Mouse (Mus musculus) embryonic facial prominence, embryonic 14.5 days (tissue): ENCODE measurements around the gene Arl15. TPM values are rescaled to one million over a fixed set of nuclear protein-coding genes. Genes with fewer than 3 reads are reported as not detected.

Experiments used
- ATAC-seq: fragments of 200-750 bp; cut with Nextera tagmentation; 2 replicates; pipeline ENCODE4 v1.8.0; 2017; ENCODE audit warnings: low read depth, moderate number of reproducible peaks, moderate TSS enrichment
- DNase-seq: peaks from one replicate; pipeline ENCODE4 v3.0.0-alpha.2; 2015; ENCODE audit warnings: low spot score
- H3K27ac ChIP-seq: fragments of 300-500 bp; sonication (generic); replicated peaks from 2 replicates; pipeline ENCODE4 v1.5.1; 2014; ENCODE audit warnings: low read depth, mild to moderate bottlenecking, low read length, moderate library complexity
- H3K27me3 ChIP-seq: fragments of 300-500 bp; sonication (generic); replicated peaks from 2 replicates; pipeline ENCODE4 v1.6.1; 2014; ENCODE audit warnings: low read length; ENCODE audit not compliant: control insufficient read depth, insufficient read depth
- H3K36me3 ChIP-seq: fragments of 300-500 bp; sonication (generic); 2 replicates; pipeline ENCODE4 v1.6.1; 2014; ENCODE audit warnings: low read length, mixed read lengths; ENCODE audit not compliant: control insufficient read depth, insufficient read depth
- H3K4me1 ChIP-seq: fragments of 300-500 bp; sonication (generic); 2 replicates; pipeline ENCODE4 v1.6.1; 2014; ENCODE audit warnings: antibody characterized with exemption, low read length; ENCODE audit not compliant: control insufficient read depth, insufficient read depth
- H3K4me2 ChIP-seq: fragments of 300-500 bp; sonication (generic); 2 replicates; pipeline ENCODE4 v1.6.1; 2014; ENCODE audit warnings: low read depth, mild to moderate bottlenecking, low read length, moderate library complexity, mixed read lengths
- H3K4me3 ChIP-seq: fragments of 300-500 bp; sonication (generic); 2 replicates; pipeline ENCODE4 v1.5.1; 2014; ENCODE audit warnings: low read depth, mild to moderate bottlenecking, low read length
- H3K9ac ChIP-seq: fragments of 300-500 bp; sonication (generic); 2 replicates; pipeline ENCODE4 v1.6.1; 2014; ENCODE audit warnings: low read depth, mild to moderate bottlenecking, low read length, moderate library complexity, mixed read lengths
- H3K9me3 ChIP-seq: fragments of 300-500 bp; sonication (generic); 2 replicates; pipeline ENCODE4 v1.6.1; 2016; ENCODE audit warnings: low read length; ENCODE audit not compliant: control insufficient read depth
- WGBS: fragments of 180-500 bp; shearing (Covaris S2); extraction: QIAGEN DNeasy Blood & Tissue Kit; methylation state at CpG from one replicate; pipeline ENCODE4 v1.1.7; 2014; 5-methylcytosine and 5-hydroxymethylcytosine counted together
- polyA plus RNA-seq: library from polyadenylated mRNA; unstranded; fragments of >200 nt; fragmentation: Nextera tagmentation; extraction: Ambion mirVana; gene quantifications from 2 replicates; pipeline ENCODE4 v1.2.1, GENCODE M21; 2014

Arl15 gene
- polyA plus RNA-seq, 1 experiment from 2014 or later: 8.2 TPM

DNA sequence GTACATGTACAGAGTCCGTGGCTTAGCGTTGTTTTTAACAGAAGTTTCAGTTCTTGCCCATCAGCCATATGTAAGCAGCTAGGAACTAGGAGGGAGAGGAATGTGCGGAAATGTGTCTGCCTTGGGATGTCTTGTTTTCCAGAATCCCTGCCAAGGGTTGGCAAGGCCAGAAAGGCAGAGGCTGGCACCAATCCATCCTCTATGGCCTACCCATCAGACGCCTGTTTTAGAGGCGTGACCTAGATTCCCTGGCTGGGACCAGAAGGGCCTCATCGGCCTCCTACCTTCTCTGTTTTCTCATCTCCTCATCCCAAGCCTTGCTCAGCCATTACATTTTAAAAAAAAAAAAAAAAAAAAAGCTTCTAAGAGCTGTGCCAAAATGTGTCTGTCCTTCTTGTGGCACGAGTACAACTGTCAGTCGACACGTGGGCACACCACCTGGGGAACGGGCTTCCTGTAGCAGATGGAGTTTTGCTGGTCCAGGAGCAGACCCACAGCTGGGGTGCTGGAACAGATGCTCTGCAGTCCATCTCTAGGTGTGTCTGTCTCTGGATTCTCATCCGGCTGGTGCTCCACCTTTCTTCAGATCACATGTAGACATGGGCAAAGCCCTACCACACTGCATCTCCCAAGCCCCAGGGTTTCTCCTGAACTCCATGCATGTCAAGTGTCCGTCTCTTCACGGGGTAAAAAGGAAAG lies 192.7 kb downstream of the Arl15 start:
- H3K4me1 ChIP-seq: peaks cover 5% of the 10 kb centered on the region
- H3K4me2 ChIP-seq: no peak overlapping the region
- H3K27me3 ChIP-seq: no peaks in the 10 kb centered on the region
- H3K36me3 ChIP-seq: no peaks in the 10 kb centered on the region
- DNase-seq (peak; percentile 68), ATAC-seq (no peak)
- no peak overlapping the region; the same call in 1 of the 2 replicates for H3K27ac ChIP-seq
- H3K9me3 ChIP-seq: no peaks in the 10 kb centered on the region
- WGBS: 73% methylated on average over 13 of the region's 13 CpGs
- no peak overlapping the region for H3K9ac ChIP-seq
- H3K4me3 ChIP-seq: no peak overlapping the region

DNA sequence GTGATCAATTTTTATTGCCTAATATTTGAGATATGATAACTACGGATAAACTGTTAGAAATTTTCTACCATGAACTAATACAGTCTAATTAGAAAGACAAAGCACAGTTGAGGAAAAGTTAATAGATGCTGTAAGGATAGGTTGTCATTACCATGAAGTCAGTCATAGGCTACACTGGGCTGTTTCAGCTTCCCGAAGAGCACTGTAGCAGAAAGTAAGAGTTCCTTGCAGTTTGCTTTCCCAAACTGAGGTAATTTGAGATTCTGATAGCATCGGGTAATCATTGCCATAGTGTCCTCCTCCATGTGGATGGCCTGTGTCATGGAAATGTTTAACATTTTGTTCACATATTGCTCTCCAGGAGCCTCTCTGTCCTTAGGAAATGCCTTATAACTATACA lies 195.9 kb downstream of the Arl15 start:
- no peak for ATAC-seq

DNA sequence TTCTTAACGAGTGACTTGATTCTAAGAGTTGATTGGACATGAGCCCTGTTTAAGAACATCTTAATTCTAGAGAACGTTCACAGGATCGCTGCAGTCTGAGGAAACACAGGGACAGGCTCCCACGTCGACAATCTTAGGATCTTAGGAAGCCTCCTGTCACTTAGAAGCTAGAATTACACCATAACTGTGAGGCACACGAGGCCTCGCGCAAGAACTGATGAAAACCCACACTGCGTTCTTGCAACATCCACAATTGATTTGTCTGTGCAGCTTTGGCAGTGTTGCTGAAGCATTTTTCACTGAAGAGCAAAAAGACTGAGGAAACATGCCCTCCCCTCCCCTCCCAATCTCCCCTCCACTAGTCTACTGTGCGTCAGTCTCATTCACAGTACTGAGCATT lies 196.4 kb downstream of the Arl15 start:
- H3K9me3 ChIP-seq: no peaks in the 10 kb centered on the region
- no peak overlapping the region for H3K4me3 ChIP-seq
- 60% methylated on average over 10 of the region's 10 CpGs for WGBS
- H3K27me3 ChIP-seq: no peaks in the 10 kb centered on the region
- H3K27ac ChIP-seq: no peak overlapping the region
- no peaks in the 10 kb centered on the region for H3K36me3 ChIP-seq
- ATAC-seq (no peak), DNase-seq (peak; percentile 31)
- no peak overlapping the region for H3K4me2 ChIP-seq
- H3K9ac ChIP-seq: no peak overlapping the region
- peaks cover 5% of the 10 kb centered on the region for H3K4me1 ChIP-seq

More for the DNA sequence above, 195.9 kb downstream of the Arl15 start:
- H3K36me3 ChIP-seq: no peaks in the 10 kb centered on the region
- no peaks in the 10 kb centered on the region for H3K27me3 ChIP-seq
- no peaks in the 10 kb centered on the region for H3K9me3 ChIP-seq
- 72% methylated on average over 3 of the region's 3 CpGs for WGBS
- no peak overlapping the region for H3K4me3 ChIP-seq
- H3K27ac ChIP-seq: no peak overlapping the region
- H3K4me2 ChIP-seq: no peak overlapping the region
- DNase-seq: no peak
- no peak overlapping the region for H3K9ac ChIP-seq
- peaks cover 5% of the 10 kb centered on the region for H3K4me1 ChIP-seq

DNA sequence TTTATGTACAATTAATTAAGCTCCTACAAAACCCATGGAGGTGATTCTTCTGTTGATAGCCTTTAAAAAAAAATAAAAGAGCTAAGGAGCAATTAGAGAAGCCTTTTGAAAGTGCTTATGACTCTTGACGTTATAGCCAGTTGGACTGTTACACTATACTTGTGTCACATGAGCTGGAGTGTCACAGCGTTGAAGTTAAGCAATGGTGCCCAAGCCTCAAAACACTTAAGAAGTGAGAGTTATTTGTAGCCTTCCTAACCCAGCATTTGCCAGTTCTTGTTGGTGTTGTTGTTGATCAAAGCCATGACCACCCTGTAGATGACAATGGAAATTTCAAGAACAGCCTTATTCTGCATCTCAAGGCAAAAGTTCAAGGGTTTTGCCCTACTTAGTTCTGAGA lies 198.8 kb downstream of the Arl15 start:
- DNase-seq (no peak), ATAC-seq (no peak)
- Histone ChIP-seq H3K4me2 (no peak overlapping the region), H3K27ac (no peak overlapping the region), H3K4me1 (no peaks in the 10 kb centered on the region), H3K9ac (no peak overlapping the region), H3K4me3 (no peak overlapping the region), H3K27me3 (no peaks in the 10 kb centered on the region), H3K36me3 (no peaks in the 10 kb centered on the region), H3K9me3 (no peaks in the 10 kb centered on the region)
- 84% methylated on average over 2 of the region's 2 CpGs for WGBS

DNA sequence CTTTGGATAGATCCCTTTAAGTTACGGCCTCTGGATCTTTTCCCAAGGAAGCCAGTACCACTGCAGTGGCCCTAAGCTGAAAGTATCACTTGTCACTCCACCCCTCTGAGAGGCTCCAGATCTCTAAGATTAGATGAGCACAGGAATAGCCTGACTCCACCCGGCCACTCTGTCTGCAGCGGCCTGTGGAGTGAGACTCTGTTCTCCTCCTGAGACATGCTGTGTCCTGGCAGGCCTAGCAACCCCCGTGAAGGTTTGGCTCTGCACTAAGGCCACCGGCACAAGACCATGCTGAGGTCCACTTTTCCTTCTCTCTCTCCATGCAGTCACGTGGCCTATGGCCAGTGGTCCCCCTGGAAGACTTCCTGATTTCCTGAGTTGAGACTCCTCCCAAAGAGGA lies 200.3 kb downstream of the Arl15 start:
- Histone ChIP-seq H3K36me3 (no peaks in the 10 kb centered on the region), H3K4me3 (no peak overlapping the region), H3K9ac (no peak overlapping the region), H3K27me3 (no peaks in the 10 kb centered on the region), H3K4me1 (no peaks in the 10 kb centered on the region), H3K9me3 (no peaks in the 10 kb centered on the region), H3K27ac (no peak overlapping the region), H3K4me2 (no peak overlapping the region)
- 72% methylated on average over 6 of the region's 6 CpGs for WGBS
- no peak for ATAC-seq
- DNase-seq: no peak

DNA sequence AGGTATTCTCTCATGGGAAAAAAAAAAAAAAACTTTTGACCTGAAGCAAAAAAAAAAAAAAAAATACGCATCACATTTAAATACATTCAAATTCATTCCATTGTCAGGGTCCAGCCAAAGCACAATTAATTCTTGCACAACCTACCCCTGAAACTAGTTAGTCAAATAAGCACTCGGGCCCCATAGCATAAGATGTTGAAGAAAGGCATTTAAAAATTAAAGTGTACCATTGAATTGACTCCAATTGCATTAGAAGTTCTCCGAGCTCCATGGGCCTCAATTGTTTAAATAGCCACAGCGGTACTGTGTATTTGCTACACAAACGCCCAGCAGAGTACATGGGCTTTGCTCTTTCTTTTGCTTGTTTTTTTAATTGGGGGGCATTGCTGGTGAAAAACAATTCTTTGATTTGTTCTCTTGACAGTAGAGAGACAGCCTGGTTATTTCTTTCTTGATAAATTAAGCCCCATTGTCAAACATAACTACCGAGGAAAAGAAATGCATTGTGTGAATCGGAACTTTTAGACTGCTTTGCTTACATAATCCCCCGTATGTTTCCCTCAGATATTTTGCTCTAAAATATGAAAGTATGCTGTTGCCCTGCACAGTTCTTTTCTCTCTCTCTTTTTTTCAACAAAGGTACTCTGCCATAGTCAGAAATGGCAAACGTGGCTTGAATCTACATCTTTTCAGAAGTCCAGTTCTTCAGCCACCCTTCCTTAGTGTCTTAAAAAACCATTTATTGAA lies 201.4 kb downstream of the Arl15 start:
- Histone ChIP-seq H3K9me3 (no peaks in the 10 kb centered on the region), H3K27me3 (no peaks in the 10 kb centered on the region), H3K4me3 (no peak overlapping the region), H3K4me1 (no peaks in the 10 kb centered on the region), H3K4me2 (no peak overlapping the region), H3K9ac (no peak overlapping the region), H3K36me3 (no peaks in the 10 kb centered on the region), H3K27ac (no peak overlapping the region)
- WGBS: 71% methylated on average over 9 of the region's 9 CpGs
- DNase-seq (no peak), ATAC-seq (no peak)

DNA sequence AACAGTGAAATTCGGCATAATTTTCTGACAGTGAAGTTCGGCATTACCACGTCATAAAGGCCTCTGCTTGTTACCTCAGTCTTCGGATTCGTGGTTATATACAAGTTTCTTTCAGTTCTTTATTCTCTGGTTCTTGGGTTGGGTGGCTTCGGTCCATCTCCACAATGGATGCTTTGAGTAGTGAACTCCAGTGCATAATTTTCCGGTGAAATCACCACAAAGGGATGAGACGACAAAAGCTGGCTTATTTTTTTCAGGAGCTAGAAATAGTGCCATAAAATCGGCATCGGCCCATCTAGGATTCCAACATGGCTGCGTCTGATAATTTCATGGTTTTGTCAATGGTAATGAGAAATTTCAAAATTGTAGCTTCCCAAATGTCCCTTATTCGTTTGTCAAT lies 204.5 kb downstream of the Arl15 start:
- peaks cover 5% of the 10 kb centered on the region; the same call in 1 of the 2 replicates for H3K4me1 ChIP-seq
- 86% methylated on average over 12 of the region's 12 CpGs for WGBS

DNA sequence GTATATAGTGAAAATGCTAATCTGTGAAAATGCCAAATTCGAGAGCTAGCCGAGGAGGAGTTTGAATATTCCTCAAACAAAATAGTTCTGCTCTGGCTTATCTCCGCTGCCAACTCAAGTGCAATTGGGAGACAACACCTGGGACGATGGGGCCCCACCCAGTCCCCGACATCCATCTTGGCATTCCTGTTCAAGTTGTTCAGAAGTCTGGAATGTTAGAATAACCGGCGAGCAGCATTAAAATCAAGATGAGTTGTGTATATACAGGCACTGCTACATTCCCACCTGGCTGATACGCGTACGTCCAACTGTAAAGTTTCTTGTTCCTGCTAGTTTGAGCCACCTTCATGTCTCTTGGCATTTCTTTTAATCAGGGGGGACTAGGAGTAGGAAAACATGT lies 209.2 kb downstream of the Arl15 start:
- Histone ChIP-seq H3K9me3 (no peaks in the 10 kb centered on the region), H3K4me3 (no peak overlapping the region), H3K4me1 (peaks cover 7% of the 10 kb centered on the region; the same call in 1 of the 2 replicates), H3K4me2 (no peak overlapping the region), H3K27ac (0 out of 2 replicates have a peak overlapping the region, but pooled peaks have one; percentile 8), H3K27me3 (no peaks in the 10 kb centered on the region), H3K36me3 (no peaks in the 10 kb centered on the region), H3K9ac (no peak overlapping the region)
- DNase-seq (peak; percentile 54), ATAC-seq (0 out of 2 replicates have a peak, but pooled peaks have one; percentile 41)
- 66% methylated on average over 10 of the region's 10 CpGs for WGBS

More for the DNA sequence above, 204.5 kb downstream of the Arl15 start:
- H3K4me2 ChIP-seq: no peak overlapping the region
- no peak for ATAC-seq
- no peak for DNase-seq
- no peak overlapping the region for H3K27ac ChIP-seq
- no peaks in the 10 kb centered on the region for H3K9me3 ChIP-seq
- H3K36me3 ChIP-seq: no peaks in the 10 kb centered on the region
- H3K27me3 ChIP-seq: no peaks in the 10 kb centered on the region
- H3K4me3 ChIP-seq: no peak overlapping the region
- no peak overlapping the region for H3K9ac ChIP-seq
